ENCODE assay signal across 10 mouse cellular contexts in genomic region chr19:9055153-9055552, GRCm38 (mm10). TPM values are rescaled to one million over a fixed set of nuclear protein-coding genes. Genes with fewer than 3 reads are reported as not detected.
DNase-seq lines count a peak whose midpoint lies in the region; ATAC-seq and TF ChIP-seq lines count a peak whose summit lies in the region.
"Had no signal": no experiment of that assay in that cellular context is flagged by ENCODE, and none has a peak within 500 bp of the region (broad histone marks: within the 10 kb centered on the region; RNA-seq: fewer than 3 reads in every experiment).

No protein-coding gene starts in this region.

- DNase-seq in adrenal gland, postnatal 10 days = peak; percentile 32
- no peak for DNase-seq in adrenal gland, postnatal 25 days
- DNase-seq in left cerebral cortex, adult 2 months (ENCODE audit: extremely low spot score in 1 of 2, low spot score in 2 of 2) = no peak
- DNase-seq in left cerebral cortex, postnatal 36 days (ENCODE audit: low spot score in 2 of 2) = no peak
- DNase-seq in induced T-regulatory cell, adult 2 months (ENCODE audit: low read depth) = peak; percentile 91
- DNase-seq in stomach, postnatal 0 days (ENCODE audit: low spot score) = peak; percentile 36
- DNase-seq in layer of hippocampus, adult 18-20 months (ENCODE audit: low spot score in 2 of 2) = no peak
- no peak for DNase-seq in layer of hippocampus, adult 9-10 months (ENCODE audit: low spot score)

- no peak for ATAC-seq in stomach, postnatal 0 days (ENCODE audit: low FRiP score, low TSS enrichment)

- no peaks in the 10 kb centered on the region for H3K36me3 ChIP-seq in stomach, postnatal 0 days (ENCODE audit: control insufficient read depth, insufficient read depth, low read length)
- H3K36me3 ChIP-seq: embryonic facial prominence, embryonic 12.5 days; midbrain, embryonic 10.5 days had no signal

- H3K4me2 ChIP-seq in stomach, postnatal 0 days (replicated peaks; ENCODE audit: low read depth) = no peak overlapping the region
- H3K4me2 ChIP-seq: embryonic facial prominence, embryonic 12.5 days had no signal

- H3K4me1 ChIP-seq in stomach, postnatal 0 days (replicated peaks; ENCODE audit: control insufficient read depth, insufficient read depth) = peaks cover 6% of the 10 kb centered on the region; the same call in 1 of the 2 replicates

- WGBS in stomach, postnatal 0 days = 13% methylated on average over 2 of the region's 2 CpGs

- H3K4me3 ChIP-seq in left cerebral cortex, adult 2 months = no peak overlapping the region
- no peak overlapping the region for H3K4me3 ChIP-seq in stomach, postnatal 0 days (ENCODE audit: low read depth, low read length)
- H3K4me3 ChIP-seq: embryonic facial prominence, embryonic 12.5 days; midbrain, embryonic 10.5 days had no signal

- no peak for TF ChIP-seq EP300 in stomach, postnatal 0 days (optimal IDR thresholded peaks at IDR 0.05)

- intact Hi-C loops in left cerebral cortex, adult 2 months (cut with DNase I) = no loop called here
- intact Hi-C loops in left cerebral cortex, postnatal 36 days (cut with DNase I) = no loop called here

- H3K27ac ChIP-seq in left cerebral cortex, adult 2 months = no peak overlapping the region
- no peak overlapping the region for H3K27ac ChIP-seq in stomach, postnatal 0 days (replicated peaks)
- H3K27ac ChIP-seq: embryonic facial prominence, embryonic 12.5 days; midbrain, embryonic 10.5 days had no signal

- H3K27me3 ChIP-seq in stomach, postnatal 0 days (ENCODE audit: control insufficient read depth, insufficient read depth, low read length) = no peaks in the 10 kb centered on the region
- H3K27me3 ChIP-seq: embryonic facial prominence, embryonic 12.5 days had no signal

- peak; percentile 53 for TF ChIP-seq CTCF in left cerebral cortex, adult 2 months (IDR thresholded peaks at IDR 0.05)
- peak; percentile 79 for TF ChIP-seq CTCF in stomach, postnatal 0 days (IDR thresholded peaks at IDR 0.05; ENCODE audit: low read depth)

- no peaks in the 10 kb centered on the region for H3K9me3 ChIP-seq in stomach, postnatal 0 days (ENCODE audit: control insufficient read depth, low read length)
- H3K9me3 ChIP-seq: embryonic facial prominence, embryonic 12.5 days; midbrain, embryonic 10.5 days had no signal

- no peak overlapping the region for H3K9ac ChIP-seq in stomach, postnatal 0 days (ENCODE audit: low read length)
- H3K9ac ChIP-seq: embryonic facial prominence, embryonic 12.5 days had no signal

RNA-seq across cellular contexts. Expression of gene Scgb1a1, which starts 32.6 kb away (rescaled TPM):
- 1 to 10 TPM in 1 of 2 experiments, not detected in 1; 3.9 TPM for total RNA-seq in adrenal gland, postnatal 10 days (2021)
- not detected in 2 replicates for total RNA-seq in adrenal gland, postnatal 25 days (2021)
- not detected for total RNA-seq in left cerebral cortex, adult 2 months (2021)
- total RNA-seq in left cerebral cortex, postnatal 36 days (2021) = not detected
- polyA plus RNA-seq in stomach, postnatal 0 days (2015; fragmentation: Nextera tagmentation; extraction: Ambion mirVana) = 10.8 and 12.6 TPM in 2 replicates
- not detected for total RNA-seq in layer of hippocampus, adult 18-20 months (2021)
- polyA plus RNA-seq: embryonic facial prominence, embryonic 12.5 days; midbrain, embryonic 10.5 days had no signal

Comparison
In these comparisons a context has a peak if more than half of its experiments do, and no peak if none do; other contexts are left out.
1. DNase-seq: peak in adrenal gland, postnatal 10 days (single experiment), induced T-regulatory cell, adult 2 months (single experiment) and stomach, postnatal 0 days (single experiment); none in adrenal gland, postnatal 25 days (single experiment), left cerebral cortex, adult 2 months (0 of 2), left cerebral cortex, postnatal 36 days (0 of 2), layer of hippocampus, adult 18-20 months (0 of 2) and layer of hippocampus, adult 9-10 months (single experiment).